Mouse (Mus musculus) ES-Bruce4 (cell line): ENCODE measurements around the gene Popdc2.

Source experiments
- CTCF ChIP-seq: IDR thresholded peaks from one replicate; pipeline ENCODE4 v1.8.1; 2011; ENCODE audit warnings: low read depth, low read length
- EP300 ChIP-seq: IDR thresholded peaks from 2 replicates; pipeline ENCODE4 v1.6.1; 2011; ENCODE audit warnings: low read depth, low read length; ENCODE audit not compliant: insufficient read depth
- POLR2A ChIP-seq: IDR thresholded peaks from one replicate; pipeline ENCODE4 v1.8.1; 2011; ENCODE audit warnings: low read length; ENCODE audit not compliant: insufficient read depth

GRCm38 (mm10) chr16:38406293-38406692 lies 44.3 kb downstream of the Popdc2 start:
- TF ChIP-seq CTCF = no peak
- TF ChIP-seq POLR2A = no peak
- no peak for TF ChIP-seq EP300
